Mouse (Mus musculus) adrenal gland, postnatal 10 days (tissue): ENCODE data around the gene Gal3st1. TPM values are rescaled to one million over a fixed set of nuclear protein-coding genes. Genes with fewer than 3 reads are reported as not detected.
A peak's percentile ranks its signal among the peaks of the same experiment; 100 is the strongest.
"Not testable (repeated sequence)": the region's sequence is repeated elsewhere in the genome, so short reads cannot be mapped to it uniquely, and the experiment has no call there.

Experiments
- DNase-seq: peaks from one replicate; pipeline ENCODE4 v3.0.0; 2021; ENCODE audit warnings: mixed read lengths
- total RNA-seq, 2 experiments: library from RNA; stranded (reverse); gene quantifications; 2 replicates each; pipeline ENCODE4 v1.2.3; 2021

Gal3st1 gene
- total RNA-seq, 2 experiments from 2014 or later, result 1.00 to 1.9 TPM

GRCm38 (mm10) chr11:3982275-3983209 lies 894 bp upstream of the Gal3st1 start:
- DNase-seq, result no peak

- DNase-seq, result no peak
Measured at GRCm38 (mm10) chr11:3983863-3984745, 668 bp downstream of the Gal3st1 start.

- DNase-seq, result no peak
Measured at GRCm38 (mm10) chr11:3989748-3990147, 6.3 kb downstream of the Gal3st1 start.

- no peak for DNase-seq
Measured at GRCm38 (mm10) chr11:3993132-3993531, 9.7 kb downstream of the Gal3st1 start.

- DNase-seq, result no peak
Measured at GRCm38 (mm10) chr11:3993914-3994313, 10.5 kb downstream of the Gal3st1 start.

- DNase-seq, result no peak
Measured at GRCm38 (mm10) chr11:3995511-3995910, 12.1 kb downstream of the Gal3st1 start.

- no peak for DNase-seq
Measured at GRCm38 (mm10) chr11:3996840-3997239, 13.4 kb downstream of the Gal3st1 start.

GRCm38 (mm10) chr11:3997978-3998720 lies 14.7 kb downstream of the Gal3st1 start:
- peak; percentile 22 for DNase-seq

- DNase-seq, result no peak
Measured at GRCm38 (mm10) chr11:3999547-3999946, 16.1 kb downstream of the Gal3st1 start.

- peak; percentile 84 for DNase-seq
Measured at GRCm38 (mm10) chr11:4001603-4002002, 18.2 kb downstream of the Gal3st1 start.

GRCm38 (mm10) chr11:4005220-4005805 lies 21.9 kb downstream of the Gal3st1 start:
- no peak for DNase-seq

- no peak for DNase-seq
Measured at GRCm38 (mm10) chr11:4006462-4006861, 23.0 kb downstream of the Gal3st1 start.

GRCm38 (mm10) chr11:4012616-4013015 lies 29.2 kb downstream of the Gal3st1 start:
- DNase-seq, result no peak

- not testable (repeated sequence) for DNase-seq
Measured at GRCm38 (mm10) chr11:4015796-4016195, 32.4 kb downstream of the Gal3st1 start.

GRCm38 (mm10) chr11:4022111-4022510 lies 38.7 kb downstream of the Gal3st1 start:
- DNase-seq, result not testable (repeated sequence)

- DNase-seq, result no peak
Measured at GRCm38 (mm10) chr11:4023321-4023720, 39.9 kb downstream of the Gal3st1 start.

- DNase-seq, result no peak
Measured at GRCm38 (mm10) chr11:4027066-4027465, 43.6 kb downstream of the Gal3st1 start.

- DNase-seq, result no peak
Measured at GRCm38 (mm10) chr11:4027561-4028334, 44.3 kb downstream of the Gal3st1 start.

GRCm38 (mm10) chr11:4029343-4029742 lies 45.9 kb downstream of the Gal3st1 start:
- DNase-seq, result no peak

GRCm38 (mm10) chr11:4031126-4031941 lies 47.9 kb downstream of the Gal3st1 start, which contains the start of gene Sec14l4:
Gene Sec14l4, plus strand, starts transcription at chr11:4031462.
- DNase-seq, result peak; percentile 66
